Mouse (Mus musculus) ovary, postnatal 36 days (tissue): Measurements from ENCODE around the gene Tsen34.
"Not testable (repeated sequence)": the region's sequence is repeated elsewhere in the genome, so short reads cannot be mapped to it uniquely, and the experiment has no call there.

Experiments
- DNase-seq: peaks from one replicate; pipeline ENCODE4 v3.0.0; 2022; ENCODE audit warnings: low spot score, mixed read lengths

Gene Tsen34

GRCm38 (mm10) chr7:3732675-3733074 lies 40.0 kb downstream of the Tsen34 start:
- DNase-seq: not testable (repeated sequence)
